In genomic region chr9:42187371-42188228, GRCm38 (mm10) we compare ENCODE assay signal across 8 mouse cellular contexts.
DNase-seq lines count a peak whose midpoint lies in the region; ATAC-seq and TF ChIP-seq lines count a peak whose summit lies in the region.

No protein-coding gene starts in this region.

- H3K36me3 ChIP-seq in hindbrain, embryonic 15.5 days = no peaks in the 10 kb centered on the region
- no peaks in the 10 kb centered on the region for H3K36me3 ChIP-seq in hindbrain, embryonic 12.5 days
- H3K36me3 ChIP-seq in intestine, embryonic 16.5 days (ENCODE audit: control insufficient read depth, insufficient read depth, low read length) = no peaks in the 10 kb centered on the region
- H3K36me3 ChIP-seq in limb, embryonic 14.5 days (ENCODE audit: control insufficient read depth, insufficient read depth, low read length) = no peaks in the 10 kb centered on the region
- H3K36me3 ChIP-seq in stomach, postnatal 0 days (ENCODE audit: control insufficient read depth, insufficient read depth, low read length) = no peaks in the 10 kb centered on the region

- no peak overlapping the region for H3K4me3 ChIP-seq in hindbrain, embryonic 15.5 days
- H3K4me3 ChIP-seq in hindbrain, embryonic 12.5 days = no peak overlapping the region
- H3K4me3 ChIP-seq in intestine, embryonic 16.5 days (ENCODE audit: low read length) = no peak overlapping the region
- H3K4me3 ChIP-seq in limb, embryonic 14.5 days (replicated peaks; ENCODE audit: low read length) = no peak overlapping the region
- H3K4me3 ChIP-seq in stomach, postnatal 0 days (ENCODE audit: low read depth, low read length) = no peak overlapping the region

- WGBS in hindbrain, embryonic 15.5 days = 61% methylated on average over 6 of the region's 6 CpGs
- 88% methylated on average over 6 of the region's 6 CpGs for WGBS in hindbrain, embryonic 12.5 days
- 56% methylated on average over 6 of the region's 6 CpGs for whole genome bisulfite sequencing in intestine, embryonic 16.5 days
- WGBS in limb, embryonic 14.5 days = 63% methylated on average over 6 of the region's 6 CpGs
- 30% methylated on average over 6 of the region's 6 CpGs for WGBS in stomach, postnatal 0 days

- TF ChIP-seq EP300 in stomach, postnatal 0 days (optimal IDR thresholded peaks at IDR 0.05) = peak; percentile 76

- H3K9me3 ChIP-seq in hindbrain, embryonic 15.5 days = no peaks in the 10 kb centered on the region
- H3K9me3 ChIP-seq in hindbrain, embryonic 12.5 days (replicated peaks) = no peaks in the 10 kb centered on the region
- H3K9me3 ChIP-seq in intestine, embryonic 16.5 days (ENCODE audit: control insufficient read depth, low read length) = no peaks in the 10 kb centered on the region
- no peaks in the 10 kb centered on the region for H3K9me3 ChIP-seq in limb, embryonic 14.5 days (ENCODE audit: control insufficient read depth, low read length)
- H3K9me3 ChIP-seq in stomach, postnatal 0 days (ENCODE audit: control insufficient read depth, low read length) = no peaks in the 10 kb centered on the region

- H3K27me3 ChIP-seq in hindbrain, embryonic 15.5 days = no peaks in the 10 kb centered on the region
- no peaks in the 10 kb centered on the region for H3K27me3 ChIP-seq in hindbrain, embryonic 12.5 days
- no peaks in the 10 kb centered on the region for H3K27me3 ChIP-seq in intestine, embryonic 16.5 days (replicated peaks; ENCODE audit: control insufficient read depth, insufficient read depth, low read length)
- H3K27me3 ChIP-seq in limb, embryonic 14.5 days (ENCODE audit: control insufficient read depth, insufficient read depth, low read length) = no peaks in the 10 kb centered on the region
- no peaks in the 10 kb centered on the region for H3K27me3 ChIP-seq in stomach, postnatal 0 days (ENCODE audit: control insufficient read depth, insufficient read depth, low read length)

- H3K4me2 ChIP-seq in hindbrain, embryonic 15.5 days = no peak overlapping the region
- H3K4me2 ChIP-seq in hindbrain, embryonic 12.5 days (replicated peaks) = no peak overlapping the region
- no peak overlapping the region for H3K4me2 ChIP-seq in intestine, embryonic 16.5 days (ENCODE audit: low read depth, low read length)
- no peak overlapping the region for H3K4me2 ChIP-seq in limb, embryonic 14.5 days (replicated peaks; ENCODE audit: low read depth, low read length, severe bottlenecking)
- H3K4me2 ChIP-seq in stomach, postnatal 0 days (replicated peaks; ENCODE audit: low read depth) = no peak overlapping the region

- peaks cover 27% of the 10 kb centered on the region for H3K4me1 ChIP-seq in hindbrain, embryonic 15.5 days (replicated peaks)
- peaks cover 19% of the 10 kb centered on the region for H3K4me1 ChIP-seq in hindbrain, embryonic 12.5 days
- peaks cover 12% of the 10 kb centered on the region for H3K4me1 ChIP-seq in intestine, embryonic 16.5 days (ENCODE audit: control insufficient read depth, insufficient read depth, low read length)
- peaks cover 4% of the 10 kb centered on the region for H3K4me1 ChIP-seq in limb, embryonic 14.5 days (ENCODE audit: control insufficient read depth, insufficient read depth, low read length)
- H3K4me1 ChIP-seq in stomach, postnatal 0 days (replicated peaks; ENCODE audit: control insufficient read depth, insufficient read depth) = peaks cover 13% of the 10 kb centered on the region; the same call in 1 of the 2 replicates

- TF ChIP-seq CTCF in stomach, postnatal 0 days (IDR thresholded peaks at IDR 0.05; ENCODE audit: low read depth) = no peak

- no peak for TF ChIP-seq POLR2A in limb, embryonic 14.5 days (IDR thresholded peaks at IDR 0.05; ENCODE audit: borderline replicate concordance, extremely low read depth, insufficient read depth, insufficient read length)

- H3K9ac ChIP-seq in hindbrain, embryonic 15.5 days = no peak overlapping the region
- H3K9ac ChIP-seq in hindbrain, embryonic 12.5 days = no peak overlapping the region
- no peak overlapping the region for H3K9ac ChIP-seq in intestine, embryonic 16.5 days (ENCODE audit: low read depth, low read length)
- no peak overlapping the region for H3K9ac ChIP-seq in limb, embryonic 14.5 days (ENCODE audit: low read depth, low read length, severe bottlenecking)
- H3K9ac ChIP-seq in stomach, postnatal 0 days (ENCODE audit: low read length) = no peak overlapping the region

- peak; percentile 87 for DNase-seq in cerebellum, postnatal 25 days
- peak; percentile 59 for DNase-seq in limb, embryonic 14.5 days (ENCODE audit: low spot score)
- peak; percentile 84 for DNase-seq in stomach, postnatal 0 days (ENCODE audit: low spot score)
- no peak for DNase-seq in retina, embryonic 14.5 days (ENCODE audit: low spot score)
- no peak for DNase-seq in thymus, postnatal 25 days

- ATAC-seq in hindbrain, embryonic 15.5 days (ENCODE audit: low FRiP score, low read depth) = peak; percentile 74
- ATAC-seq in hindbrain, embryonic 12.5 days (ENCODE audit: low FRiP score) = no peak
- peak; percentile 65 for ATAC-seq in intestine, embryonic 16.5 days
- no peak for ATAC-seq in limb, embryonic 14.5 days (ENCODE audit: low FRiP score, low read depth)
- ATAC-seq in stomach, postnatal 0 days (ENCODE audit: low FRiP score, low TSS enrichment) = peak; percentile 94

- H3K27ac ChIP-seq in hindbrain, embryonic 15.5 days (replicated peaks) = no peak overlapping the region; the same call in 1 of the 2 replicates
- H3K27ac ChIP-seq in hindbrain, embryonic 12.5 days = no peak overlapping the region
- H3K27ac ChIP-seq in intestine, embryonic 16.5 days (ENCODE audit: low read length) = peak overlapping the region; percentile 67
- peak overlapping the region; percentile 39; the same call in 1 of the 2 replicates for H3K27ac ChIP-seq in limb, embryonic 14.5 days (replicated peaks; ENCODE audit: low read depth, low read length)
- H3K27ac ChIP-seq in stomach, postnatal 0 days (replicated peaks) = peak overlapping the region; percentile 97

Comparison
In these comparisons a context has a peak if more than half of its experiments do, and no peak if none do; other contexts are left out.
1. ATAC-seq: peak in hindbrain, embryonic 15.5 days (single experiment), intestine, embryonic 16.5 days (single experiment) and stomach, postnatal 0 days (single experiment); none in hindbrain, embryonic 12.5 days (single experiment) and limb, embryonic 14.5 days (single experiment).
2. H3K27ac ChIP-seq: peak in intestine, embryonic 16.5 days (single experiment), limb, embryonic 14.5 days (single experiment) and stomach, postnatal 0 days (single experiment); none in hindbrain, embryonic 15.5 days (single experiment) and hindbrain, embryonic 12.5 days (single experiment).
3. DNase-seq: peak in cerebellum, postnatal 25 days (2 of 2), limb, embryonic 14.5 days (single experiment) and stomach, postnatal 0 days (single experiment); none in retina, embryonic 14.5 days (single experiment) and thymus, postnatal 25 days (single experiment).